Mouse (Mus musculus): Measurements from ENCODE around the gene Homer3.

Gene Homer3

GRCm38 (mm10) chr8:70282603-70283135 is at the start of gene Homer3:
Homer3 (plus strand) TSS chr8:70282827.
- DNase-seq (ENCODE audit: low read depth in 1 of 2, low spot score in 2 of 2) = peak; percentile 60 to 83

- DNase-seq (ENCODE audit: low read depth in 1 of 2, low spot score in 2 of 2) = no peak
Observed at GRCm38 (mm10) chr8:70233606-70234005, 49.0 kb upstream of the Homer3 start.

DNA sequence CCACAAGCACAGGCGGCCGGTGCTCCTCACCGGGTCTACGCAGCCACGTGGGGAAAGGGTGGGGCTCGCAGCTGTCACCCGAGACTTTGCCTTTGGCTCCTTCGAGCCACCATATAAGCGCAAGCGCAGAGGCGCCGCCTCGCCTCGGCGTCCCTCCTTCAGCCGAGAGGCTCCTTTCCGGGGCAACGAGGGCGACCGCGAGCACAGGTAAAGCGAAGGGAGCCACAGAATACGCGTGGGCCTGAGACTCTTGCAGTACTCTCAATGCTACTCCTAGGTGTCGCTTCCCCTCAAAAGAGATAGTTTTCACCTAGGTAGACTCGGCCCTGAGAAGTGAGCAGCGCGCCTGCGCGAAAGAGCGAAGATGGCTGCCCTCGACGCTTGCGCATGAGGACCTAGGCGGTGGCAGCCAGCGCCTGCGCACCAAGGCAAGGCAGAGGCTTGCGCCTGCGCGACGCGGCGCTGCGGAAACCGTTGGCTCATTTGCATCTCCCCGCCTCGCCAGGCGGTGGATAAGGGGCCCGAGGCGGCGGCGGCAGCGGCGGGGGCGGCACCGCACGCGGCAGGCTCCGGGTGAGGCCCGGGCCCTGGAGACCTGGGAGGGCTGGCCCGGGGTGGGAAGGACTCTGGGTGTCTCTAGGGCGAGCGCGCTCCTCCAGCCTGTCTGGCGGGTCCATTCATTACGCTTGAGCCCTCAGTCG is 48.4 kb upstream of the Homer3 start, which contains the start of the genes Sugp2 and Armc6:
Gene Sugp2, plus strand, starts transcription at position 147 of the 701 bp plus-strand sequence.
Gene Armc6, minus strand, starts transcription at position 387 of the 701 bp plus-strand sequence.
- DNase-seq (ENCODE audit: low read depth in 1 of 2, low spot score in 2 of 2) = peak; percentile 87 to 95

- DNase-seq (ENCODE audit: low read depth in 1 of 2, low spot score in 2 of 2) = no peak
Observed at GRCm38 (mm10) chr8:70234781-70235128, 47.9 kb upstream of the Homer3 start.

DNA sequence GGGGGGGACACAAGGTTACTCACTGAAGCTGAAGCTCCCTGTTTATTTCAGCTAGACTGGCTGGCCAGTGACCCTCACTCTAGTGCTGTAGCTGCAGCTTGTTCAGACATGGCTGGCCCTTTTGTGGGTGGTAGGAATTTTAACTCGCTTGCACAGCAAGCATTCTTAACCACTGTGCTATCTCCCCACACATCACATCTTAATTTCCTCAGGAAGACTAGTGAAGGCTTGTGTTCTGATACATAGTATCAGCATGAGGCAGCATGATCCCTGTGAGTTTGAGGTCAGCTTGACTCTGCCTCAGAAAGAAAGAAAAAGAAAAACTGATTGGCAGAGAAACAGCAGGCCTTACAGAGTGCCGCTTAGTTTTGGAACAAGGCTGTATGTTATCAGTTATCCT is 44.8 kb upstream of the Homer3 start:
- no peak for DNase-seq (ENCODE audit: low read depth in 1 of 2, low spot score in 2 of 2)

GRCm38 (mm10) chr8:70240642-70241041 is 42.0 kb upstream of the Homer3 start:
- no peak for DNase-seq (ENCODE audit: low read depth in 1 of 2, low spot score in 2 of 2)

- no peak for DNase-seq (ENCODE audit: low read depth in 1 of 2, low spot score in 2 of 2)
Observed at GRCm38 (mm10) chr8:70246622-70247021, 36.0 kb upstream of the Homer3 start.

DNA sequence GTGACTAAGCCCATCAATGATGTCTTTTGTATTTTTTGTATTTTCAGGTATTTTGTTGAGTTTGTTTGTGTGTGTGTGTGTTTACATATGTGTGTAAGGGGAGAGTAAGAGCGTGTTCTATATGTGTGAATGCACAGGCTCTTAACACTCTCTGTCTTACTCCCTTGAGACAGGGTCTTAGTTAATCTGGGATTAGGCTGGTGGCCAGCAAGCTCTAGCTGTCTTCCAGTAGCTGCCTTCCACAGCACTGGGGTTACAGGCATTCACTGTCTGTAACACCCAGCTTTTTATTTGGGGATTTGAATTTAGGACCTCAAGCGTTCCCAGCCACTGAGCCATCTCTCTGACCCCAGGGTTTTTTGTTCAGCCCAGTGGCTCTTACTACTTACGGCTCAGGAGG is 34.8 kb upstream of the Homer3 start:
- no peak for DNase-seq (ENCODE audit: low read depth in 1 of 2, low spot score in 2 of 2)

DNA sequence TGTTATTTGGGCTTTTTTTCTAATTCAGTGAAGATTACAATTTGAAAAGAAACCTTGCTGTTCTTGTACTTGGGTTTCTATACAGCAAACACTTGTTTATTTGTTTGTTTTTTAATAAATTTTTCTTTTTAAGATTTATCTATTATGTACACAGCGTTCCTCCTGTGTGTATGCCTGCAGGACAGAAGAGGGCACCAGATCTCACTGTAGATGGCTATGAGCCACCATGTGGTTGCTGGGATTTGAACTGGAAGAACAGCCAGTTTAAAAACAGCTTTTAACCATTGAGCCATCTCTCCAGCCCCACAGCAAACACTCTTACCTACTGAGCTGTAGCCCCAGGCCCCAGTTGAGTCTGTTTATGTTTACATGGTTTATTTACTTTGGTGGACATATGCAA is 28.0 kb upstream of the Homer3 start:
- DNase-seq (ENCODE audit: low read depth in 1 of 2, low spot score in 2 of 2) = no peak

GRCm38 (mm10) chr8:70257456-70257855 is 25.2 kb upstream of the Homer3 start:
- no peak for DNase-seq (ENCODE audit: low read depth in 1 of 2, low spot score in 2 of 2)

- DNase-seq (ENCODE audit: low read depth in 1 of 2, low spot score in 2 of 2) = no peak
Observed at GRCm38 (mm10) chr8:70258600-70258999, 24.0 kb upstream of the Homer3 start.

- DNase-seq (ENCODE audit: low read depth in 1 of 2, low spot score in 2 of 2) = no peak
Observed at GRCm38 (mm10) chr8:70259043-70259442, 23.6 kb upstream of the Homer3 start.

DNA sequence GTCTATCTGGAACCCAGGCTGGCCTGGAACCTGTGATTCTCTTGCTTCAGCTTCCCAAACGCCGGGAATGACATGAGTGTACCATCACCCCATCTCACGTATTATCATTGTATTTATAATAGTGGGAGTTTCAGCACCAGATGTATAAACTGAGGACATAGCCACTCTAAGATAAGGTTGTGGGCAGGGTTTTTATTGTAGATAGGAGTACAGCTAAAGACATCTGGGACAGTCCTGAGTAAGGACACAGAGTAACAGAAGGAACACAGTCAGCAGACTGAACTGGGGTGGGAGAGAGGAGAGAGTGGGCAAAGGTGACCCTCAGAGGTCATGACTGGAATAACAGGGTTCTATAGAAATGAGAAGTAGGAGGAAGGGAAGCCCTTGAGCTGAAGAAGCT is 15.0 kb upstream of the Homer3 start:
- DNase-seq (ENCODE audit: low read depth in 1 of 2, low spot score in 2 of 2) = no peak

- no peak for DNase-seq (ENCODE audit: low read depth in 1 of 2, low spot score in 2 of 2)
Observed at GRCm38 (mm10) chr8:70268311-70268710, 14.3 kb upstream of the Homer3 start.

DNA sequence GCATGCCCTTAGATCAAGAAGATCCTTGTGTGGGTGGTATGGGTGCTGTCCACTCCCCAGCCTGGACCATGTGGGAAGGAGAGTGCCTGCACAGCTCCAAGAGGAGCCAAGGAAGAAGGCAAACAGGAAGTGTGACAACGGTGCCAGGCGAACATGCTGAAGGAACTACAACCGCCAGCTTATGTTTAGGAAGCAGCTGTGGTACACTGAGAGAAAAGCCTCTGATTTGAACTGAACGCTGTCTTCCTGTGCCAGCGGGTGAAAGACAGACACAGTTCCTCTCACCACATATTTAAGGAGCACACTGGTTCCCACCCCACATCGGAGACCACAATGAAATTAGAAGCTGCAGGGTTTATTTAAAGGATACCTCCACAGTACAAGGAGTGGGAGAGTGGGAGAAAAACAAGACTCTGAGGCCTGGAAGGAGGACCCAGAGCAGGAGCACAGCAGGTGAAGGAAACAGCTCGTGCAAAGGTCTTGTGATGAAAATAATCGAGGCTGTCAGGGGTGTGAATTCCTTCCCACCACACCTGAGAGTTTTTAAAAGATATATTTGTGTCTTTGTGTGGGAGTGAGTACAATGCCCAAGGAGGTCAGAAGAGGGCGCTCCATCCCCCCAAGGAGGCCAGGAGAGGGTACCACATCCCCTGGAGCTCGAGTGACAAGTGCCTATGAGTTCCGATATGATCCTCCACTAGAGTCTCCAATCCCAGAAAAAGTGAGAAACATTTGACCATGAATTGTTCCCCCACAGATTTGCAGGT is 13.6 kb upstream of the Homer3 start:
- DNase-seq (ENCODE audit: low read depth in 1 of 2, low spot score in 2 of 2) = no peak

- DNase-seq (ENCODE audit: low read depth in 1 of 2, low spot score in 2 of 2) = peak in 1 of 2 experiments; percentile 14
Observed at GRCm38 (mm10) chr8:70272949-70273348, 9.7 kb upstream of the Homer3 start.

DNA sequence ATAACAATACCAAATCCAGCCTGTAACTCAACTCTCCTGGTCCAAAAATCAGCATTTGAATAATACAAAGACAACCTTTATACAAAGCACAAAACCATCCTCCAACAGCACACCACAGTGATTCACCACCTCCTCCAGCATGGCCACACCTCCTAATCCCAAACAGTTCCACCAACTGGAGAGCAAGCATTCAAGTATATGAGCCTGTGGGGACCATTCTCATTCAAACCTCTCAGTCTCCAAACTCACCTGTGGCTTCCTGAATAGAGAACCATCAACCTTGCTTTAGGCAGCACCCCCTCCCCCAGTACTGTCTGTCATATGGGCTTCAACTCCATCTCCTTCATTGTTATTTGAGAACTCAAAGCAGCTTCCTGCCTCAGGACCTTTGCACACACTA is 8.3 kb upstream of the Homer3 start:
- no peak for DNase-seq (ENCODE audit: low read depth in 1 of 2, low spot score in 2 of 2)

GRCm38 (mm10) chr8:70276476-70276875 is 6.2 kb upstream of the Homer3 start:
- no peak for DNase-seq (ENCODE audit: low read depth in 1 of 2, low spot score in 2 of 2)

GRCm38 (mm10) chr8:70278175-70278574 is 4.5 kb upstream of the Homer3 start:
- DNase-seq (ENCODE audit: low read depth in 1 of 2, low spot score in 2 of 2) = no peak

DNA sequence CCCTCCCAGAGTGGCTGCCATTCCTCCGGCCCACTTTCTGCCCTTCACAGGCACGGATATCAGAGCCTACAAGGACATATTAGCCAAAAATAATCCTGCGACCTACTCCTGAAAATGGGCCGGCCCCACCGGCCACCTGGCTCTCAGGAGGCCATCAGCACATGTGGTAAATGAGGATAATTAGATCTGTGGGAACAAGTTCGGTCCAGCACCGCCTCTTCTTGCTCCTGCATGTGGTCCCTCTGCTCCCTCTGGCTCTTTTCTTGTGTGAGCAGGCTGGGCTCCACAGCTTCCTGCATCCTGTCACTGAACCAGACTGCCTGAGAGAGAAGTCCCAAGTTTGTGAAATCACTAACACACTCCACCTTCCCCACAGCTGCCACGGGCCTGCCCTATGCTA is 3.4 kb upstream of the Homer3 start:
- DNase-seq (ENCODE audit: low read depth in 1 of 2, low spot score in 2 of 2) = no peak

DNA sequence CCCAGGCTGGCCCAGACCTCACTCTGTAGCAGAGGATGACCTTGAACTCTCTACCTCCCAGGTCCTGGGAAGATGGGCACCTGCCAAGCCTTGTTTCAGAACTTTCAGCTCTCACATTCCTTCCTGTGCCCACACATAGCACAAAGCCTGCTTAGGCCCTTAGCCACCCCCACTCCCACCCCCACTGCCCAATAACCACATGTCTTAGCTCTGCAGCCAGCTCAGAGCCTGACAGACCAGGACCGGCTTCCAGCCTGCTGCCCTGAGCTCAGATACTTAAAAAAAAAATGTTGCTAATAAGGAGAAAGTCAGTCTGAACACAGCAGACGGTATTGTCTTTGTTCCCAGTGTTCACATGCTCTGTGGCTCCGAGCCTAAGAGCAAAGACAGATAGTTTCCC is 1.6 kb upstream of the Homer3 start:
- no peak for DNase-seq (ENCODE audit: low read depth in 1 of 2, low spot score in 2 of 2)

Data from monocyte, adult 2 months (primary cell).